Mouse (Mus musculus) left cerebral cortex, postnatal 10 days (tissue): ENCODE measurements around the gene Slc30a1. TPM values are rescaled to one million over a fixed set of nuclear protein-coding genes. Genes with fewer than 3 reads are reported as not detected.

Source experiments
- total RNA-seq, 2 experiments: library from RNA; stranded (reverse); gene quantifications; 2 replicates each; pipeline ENCODE4 v1.2.3; 2021

Slc30a1 gene
- total RNA-seq, 2 experiments from 2014 or later: 26.8 to 29.0 TPM

Other genes starting within 250 kb of the Slc30a1 start
- 100 to 1,000 TPM; 125 to 127 TPM for gene Lpgat1, start 188.9 kb upstream of the Slc30a1 start, total RNA-seq
- gene Nek2, start 85.3 kb upstream of the Slc30a1 start, total RNA-seq: 1 to 10 TPM; 3.6 TPM
- gene Rd3, start 70.6 kb downstream of the Slc30a1 start, total RNA-seq: under 1 TPM; 0.36 to 0.58 TPM
- 1 to 10 TPM; 5.6 to 6.9 TPM for gene Traf5, start 185.8 kb downstream of the Slc30a1 start, total RNA-seq
- 10 to 100 TPM; 47.7 to 49.8 TPM for gene Rcor3, start 231.3 kb downstream of the Slc30a1 start, total RNA-seq